Mouse (Mus musculus): ENCODE measurements around the gene Hivep3. TPM values are rescaled to one million over a fixed set of nuclear protein-coding genes. Genes with fewer than 3 reads are reported as not detected.
A peak's percentile ranks its signal among the peaks of the same experiment; 100 is the strongest.

The Hivep3 gene
- total RNA-seq (2022): 1 to 10 TPM; 2.9 to 4.5 (median 3.9) TPM

DNA sequence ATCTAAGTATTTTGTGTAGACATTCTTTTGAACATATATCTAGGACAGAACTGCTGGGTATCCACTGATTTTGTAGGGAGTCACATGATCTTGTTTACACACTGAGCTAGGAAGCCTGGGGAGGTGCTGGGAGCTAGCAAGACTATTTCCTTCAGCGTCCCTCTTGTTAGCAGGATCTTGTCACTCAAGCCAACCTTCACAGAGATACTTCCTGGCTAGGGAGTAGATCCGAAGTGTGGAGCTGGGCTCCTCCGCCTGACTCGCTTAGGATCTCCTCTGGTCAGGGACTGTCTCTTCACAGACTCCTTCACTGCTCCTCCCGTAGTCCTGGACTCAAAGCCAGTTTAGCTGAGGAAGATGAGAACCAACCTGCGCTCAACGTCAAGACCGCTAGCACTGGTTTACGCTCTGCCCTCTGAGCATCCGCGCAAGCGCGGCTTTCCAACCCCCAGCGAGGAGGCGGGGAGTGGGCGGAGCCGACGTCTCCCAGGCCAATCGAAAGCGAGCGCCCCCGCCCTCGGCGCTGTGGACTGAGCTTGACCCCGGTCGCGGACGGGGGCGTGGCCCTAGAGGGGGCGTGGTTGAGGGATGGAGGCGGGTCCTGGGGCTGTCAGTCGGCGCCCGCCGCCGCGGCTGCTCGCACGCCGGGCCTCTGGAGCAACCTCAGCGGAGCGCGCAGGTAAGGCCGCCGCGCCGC lies at the start of gene Hivep3:
Gene Hivep3 (plus strand): TSS at position 601 of the 697 bp plus-strand sequence.
- peak; percentile 100 for DNase-seq (ENCODE audit: low spot score in 2 of 2)

GRCm38 (mm10) chr4:119685746-119686145 lies 47.8 kb upstream of the Hivep3 start:
- DNase-seq (ENCODE audit: low spot score in 2 of 2): no peak

GRCm38 (mm10) chr4:119698339-119698738 lies 35.2 kb upstream of the Hivep3 start:
- DNase-seq (ENCODE audit: low spot score in 2 of 2): no peak

DNA sequence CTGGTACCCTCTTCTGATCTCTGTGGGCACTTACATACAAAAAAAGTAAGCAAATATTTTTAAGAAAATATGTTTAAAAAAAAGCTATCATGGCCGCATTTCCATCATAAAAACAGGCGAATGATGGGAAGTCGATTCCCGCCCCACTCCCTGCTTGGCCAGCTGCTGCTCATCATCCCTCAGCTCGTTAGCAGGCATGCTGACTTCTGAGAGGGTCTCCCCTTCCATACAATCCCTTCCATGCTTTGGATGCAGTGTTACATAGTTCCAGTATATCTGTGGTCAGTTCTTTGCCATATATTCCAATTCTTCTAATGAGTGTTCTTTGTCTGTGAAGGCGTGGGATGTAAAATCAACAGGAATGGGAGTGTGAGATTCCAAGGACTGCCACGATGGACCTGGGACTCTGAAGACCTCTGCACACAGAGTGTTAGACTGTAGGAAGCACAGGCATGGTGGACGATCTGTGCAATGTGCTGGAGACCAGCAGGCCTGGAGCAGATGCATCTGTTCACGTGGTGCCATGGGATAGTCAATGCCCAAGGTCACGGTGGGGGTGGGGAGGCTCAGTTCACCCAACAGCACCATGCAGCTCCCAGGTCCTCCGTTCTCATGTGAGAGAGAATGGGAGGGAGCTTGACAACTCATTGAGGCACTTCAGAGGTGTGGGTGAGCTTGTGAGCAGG lies 32.2 kb upstream of the Hivep3 start:
- DNase-seq (ENCODE audit: low spot score in 2 of 2): no peak

- no peak for DNase-seq (ENCODE audit: low spot score in 2 of 2)
Measured at GRCm38 (mm10) chr4:119703965-119704364, 29.6 kb upstream of the Hivep3 start.

- no peak for DNase-seq (ENCODE audit: low spot score in 2 of 2)
Measured at GRCm38 (mm10) chr4:119707326-119707725, 26.3 kb upstream of the Hivep3 start.

GRCm38 (mm10) chr4:119707751-119708150 lies 25.8 kb upstream of the Hivep3 start:
- DNase-seq (ENCODE audit: low spot score in 2 of 2): no peak

DNA sequence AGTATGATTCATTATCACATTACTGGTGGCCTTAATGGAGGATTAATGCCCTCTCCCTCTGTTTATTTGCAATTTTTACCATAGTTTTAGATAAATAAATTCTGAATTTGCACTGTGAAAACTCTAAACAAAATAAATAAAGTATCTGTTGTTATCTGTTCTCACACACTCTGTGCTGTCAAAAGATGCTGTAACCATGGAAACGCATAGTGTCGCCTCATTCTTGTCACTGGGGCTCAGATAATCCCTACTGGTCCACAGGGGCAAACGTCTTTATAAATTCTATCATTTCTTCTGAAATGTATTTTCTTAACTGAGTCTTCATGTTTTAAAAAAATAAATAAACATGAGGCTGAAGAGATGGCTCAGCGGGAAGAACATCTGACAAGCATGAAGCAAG lies 23.4 kb upstream of the Hivep3 start:
- no peak for DNase-seq (ENCODE audit: low spot score in 2 of 2)

DNA sequence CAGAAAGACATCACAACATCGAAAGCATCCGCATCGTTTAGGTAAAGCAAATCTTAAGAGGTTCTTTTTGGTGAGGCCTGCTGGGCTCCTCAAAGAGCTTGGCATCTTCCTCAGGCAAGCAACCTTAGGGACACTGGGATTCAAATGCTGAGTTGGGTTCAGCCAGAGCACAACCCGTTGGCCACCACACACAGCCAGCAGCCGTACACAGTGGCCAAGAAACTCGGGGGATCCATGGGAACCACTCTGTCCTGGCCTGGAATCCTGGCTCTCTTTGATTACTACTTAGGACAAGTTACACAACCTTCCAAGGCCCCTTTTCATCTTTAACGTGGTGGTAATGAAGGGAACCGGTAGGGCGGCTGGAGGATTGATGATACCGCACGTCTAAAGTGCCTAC lies 16.1 kb upstream of the Hivep3 start:
- DNase-seq (ENCODE audit: low spot score in 2 of 2): peak; percentile 27 to 54

GRCm38 (mm10) chr4:119721531-119721930 lies 12.1 kb upstream of the Hivep3 start:
- no peak for DNase-seq (ENCODE audit: low spot score in 2 of 2)

GRCm38 (mm10) chr4:119726074-119726473 lies 7.5 kb upstream of the Hivep3 start:
- no peak for DNase-seq (ENCODE audit: low spot score in 2 of 2)

DNA sequence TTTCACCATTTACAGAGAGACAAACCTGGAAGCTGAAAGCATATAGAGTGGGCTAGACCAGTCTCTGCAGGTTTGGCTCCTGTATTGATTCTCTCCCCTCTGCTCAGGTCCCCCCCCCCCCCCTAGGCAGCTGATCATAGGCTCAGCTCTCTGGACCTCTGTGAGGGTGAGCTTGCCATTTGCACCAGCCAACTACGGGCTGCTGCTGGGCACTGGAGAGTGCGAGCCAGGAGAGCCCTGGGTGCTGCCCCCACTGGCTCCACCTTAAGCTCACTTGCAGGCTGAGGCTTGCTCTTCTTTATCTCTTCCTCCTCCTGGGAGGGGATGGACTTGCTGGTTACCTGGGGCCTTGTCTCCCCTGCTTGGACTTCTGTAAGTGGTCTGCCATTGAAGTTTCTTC lies 5.7 kb upstream of the Hivep3 start:
- no peak for DNase-seq (ENCODE audit: low spot score in 2 of 2)

- DNase-seq (ENCODE audit: low spot score in 2 of 2): peak; percentile 4 to 30
Measured at GRCm38 (mm10) chr4:119733942-119734341, 358 bp downstream of the Hivep3 start.

DNA sequence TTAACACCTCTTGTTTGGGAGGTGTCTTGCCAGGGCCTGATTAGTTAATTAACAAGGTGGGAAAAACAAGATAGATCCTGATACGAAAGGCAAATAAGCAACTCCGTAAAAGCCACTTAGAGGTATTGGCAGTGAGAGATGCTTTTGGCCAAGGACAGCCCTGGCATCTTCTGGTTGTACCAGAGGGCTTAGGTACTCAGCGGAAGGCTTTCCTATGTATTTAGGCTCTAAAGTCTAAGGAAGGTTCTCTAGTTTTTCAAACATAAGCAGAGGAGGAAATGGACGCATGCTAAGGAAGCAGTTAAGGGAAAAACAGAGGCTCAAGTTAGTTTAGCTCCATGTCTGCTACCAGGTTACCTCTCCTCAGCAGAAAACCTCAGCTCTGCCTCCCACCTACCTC lies 768 bp downstream of the Hivep3 start:
- no peak for DNase-seq (ENCODE audit: low spot score in 2 of 2)

DNA sequence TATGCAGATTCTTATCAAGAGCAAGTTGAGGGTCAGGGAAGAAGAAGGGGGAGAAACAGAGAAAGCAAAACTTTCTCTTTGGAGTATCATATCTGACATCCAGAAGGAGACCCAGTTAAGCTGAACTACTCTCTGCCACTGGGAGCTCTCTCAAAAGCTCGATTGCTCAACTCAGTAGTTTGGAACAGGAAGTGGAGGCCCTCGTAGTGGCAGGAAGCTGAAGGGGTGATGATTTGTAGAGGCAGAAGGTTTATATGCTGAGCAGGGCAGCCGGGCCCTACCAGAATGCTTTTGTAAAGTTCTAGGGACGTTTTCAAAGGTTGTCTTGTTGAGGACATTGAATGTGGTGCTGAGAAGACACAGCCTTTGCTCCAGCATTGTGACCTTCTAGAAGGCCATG lies 5.1 kb downstream of the Hivep3 start:
- no peak for DNase-seq (ENCODE audit: low spot score in 2 of 2)

DNA sequence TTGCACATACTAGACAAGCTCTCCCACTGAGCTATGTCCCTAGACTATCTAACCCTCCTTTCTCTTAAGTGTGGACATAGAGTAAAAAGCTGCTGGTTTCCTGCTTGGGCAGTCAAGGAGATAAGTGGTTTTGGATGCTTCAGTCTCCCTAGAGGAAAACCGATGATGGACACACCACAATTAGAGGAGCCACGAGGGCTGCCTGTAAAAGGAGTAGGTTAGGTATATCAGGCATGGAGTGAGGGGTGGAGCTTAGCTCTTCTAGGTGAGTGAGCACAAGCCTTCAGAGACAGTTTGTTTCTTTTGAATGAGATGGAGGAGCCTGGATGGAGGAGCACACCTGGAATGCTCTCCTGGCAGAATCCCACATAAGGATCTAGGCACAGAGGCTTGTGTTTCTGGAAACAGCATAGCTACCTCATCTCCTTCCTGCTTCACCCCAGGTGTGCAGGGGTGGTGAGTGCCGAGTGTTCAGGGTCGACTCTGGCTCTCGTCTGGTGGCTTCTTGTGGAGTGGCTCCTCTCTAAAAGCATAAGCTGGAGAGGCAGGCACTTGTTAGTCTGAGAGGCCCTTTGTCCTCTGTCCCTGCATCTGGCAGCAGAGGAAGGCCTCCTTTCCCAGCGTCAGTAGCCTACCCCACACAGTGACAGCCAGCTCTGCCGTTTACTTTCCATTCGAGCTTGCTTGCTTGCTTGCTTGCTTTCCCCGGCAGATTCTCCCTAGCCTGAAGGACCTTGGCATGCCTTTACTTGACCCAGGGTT lies 5.9 kb downstream of the Hivep3 start:
- DNase-seq (ENCODE audit: low spot score in 2 of 2): no peak

GRCm38 (mm10) chr4:119748341-119748740 lies 14.8 kb downstream of the Hivep3 start:
- DNase-seq (ENCODE audit: low spot score in 2 of 2): no peak

- DNase-seq (ENCODE audit: low spot score in 2 of 2): no peak
Measured at GRCm38 (mm10) chr4:119750157-119750556, 16.6 kb downstream of the Hivep3 start.

- DNase-seq (ENCODE audit: low spot score in 2 of 2): no peak
Measured at GRCm38 (mm10) chr4:119750681-119751211, 17.2 kb downstream of the Hivep3 start.

GRCm38 (mm10) chr4:119751408-119752006 lies 17.9 kb downstream of the Hivep3 start:
- no peak for DNase-seq (ENCODE audit: low spot score in 2 of 2)

GRCm38 (mm10) chr4:119759574-119760233 lies 26.1 kb downstream of the Hivep3 start:
- DNase-seq (ENCODE audit: low spot score in 2 of 2): no peak

Data from gastrocnemius, adult 8-10 months (tissue).